Mouse (Mus musculus): ENCODE measurements around the gene Hs3st6.

The Hs3st6 gene

DNA sequence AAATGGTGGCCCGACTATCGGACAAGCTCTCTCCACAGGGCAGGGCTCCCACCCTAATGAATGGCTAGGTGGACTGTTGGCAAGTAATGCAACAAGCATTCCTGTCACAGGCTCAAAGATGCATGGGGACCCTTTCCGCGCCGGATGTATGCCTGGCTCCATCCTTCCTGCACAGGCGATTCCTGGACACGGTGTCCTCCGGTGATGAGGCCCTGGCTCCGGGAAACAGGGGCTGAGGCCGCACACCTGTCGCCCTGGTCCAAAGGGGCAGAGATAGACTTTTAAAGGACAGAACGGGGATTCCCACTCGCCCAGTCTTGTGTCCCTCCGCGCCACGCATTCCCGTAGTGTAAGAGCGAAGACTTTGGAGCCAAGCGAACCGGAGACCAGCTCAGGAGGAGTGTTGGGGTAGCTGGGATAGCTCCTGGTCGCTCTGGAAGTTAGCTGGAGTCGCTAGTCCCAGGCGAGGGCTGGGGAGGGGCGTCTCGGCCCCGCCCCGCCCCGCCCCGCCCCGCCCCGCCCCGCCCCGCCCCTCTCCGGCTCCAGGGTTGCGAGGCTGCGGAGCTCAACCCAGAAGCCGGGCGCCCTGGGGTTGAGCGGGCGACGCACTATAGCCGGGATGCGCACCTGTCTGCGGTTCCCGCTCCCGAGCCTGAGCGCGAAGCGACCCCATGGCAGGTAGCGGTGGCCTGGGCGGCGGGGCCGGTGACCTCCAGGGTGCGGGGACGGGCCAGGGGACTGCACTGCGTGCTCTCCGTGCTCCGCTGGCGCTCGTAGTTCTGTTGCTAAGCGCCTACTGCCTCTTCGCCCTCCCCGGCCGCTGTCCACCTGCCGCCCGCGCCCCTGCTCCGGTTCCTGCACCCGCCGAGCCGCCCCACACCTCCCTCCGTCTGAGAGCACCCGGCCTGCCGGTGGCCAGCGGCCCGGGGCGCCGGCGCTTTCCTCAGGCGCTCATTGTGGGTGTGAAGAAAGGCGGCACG is at the start of gene Hs3st6:
Hs3st6 (plus strand) TSS at position 574 of the 980 bp plus-strand sequence.
- Histone ChIP-seq H3K9me3 (ENCODE audit: low read length) (no peaks in the 10 kb centered on the region), H3K27me3 (ENCODE audit: insufficient read depth, low read length) (peaks cover 59% of the 10 kb centered on the region), H3K4me3 (replicated peaks; ENCODE audit: low read length) (peak within 1 kb of the TSS; percentile 85), H3K4me1 (replicated peaks; ENCODE audit: low read depth, low read length) (peaks cover 56% of the 10 kb centered on the region), H3K36me3 (ENCODE audit: insufficient read depth, low read length) (no peaks in the 10 kb centered on the region)
- no peak for TF ChIP-seq POU5F1 (IDR thresholded peaks at IDR 0.05; ENCODE audit: borderline replicate concordance, low read length)

DNA sequence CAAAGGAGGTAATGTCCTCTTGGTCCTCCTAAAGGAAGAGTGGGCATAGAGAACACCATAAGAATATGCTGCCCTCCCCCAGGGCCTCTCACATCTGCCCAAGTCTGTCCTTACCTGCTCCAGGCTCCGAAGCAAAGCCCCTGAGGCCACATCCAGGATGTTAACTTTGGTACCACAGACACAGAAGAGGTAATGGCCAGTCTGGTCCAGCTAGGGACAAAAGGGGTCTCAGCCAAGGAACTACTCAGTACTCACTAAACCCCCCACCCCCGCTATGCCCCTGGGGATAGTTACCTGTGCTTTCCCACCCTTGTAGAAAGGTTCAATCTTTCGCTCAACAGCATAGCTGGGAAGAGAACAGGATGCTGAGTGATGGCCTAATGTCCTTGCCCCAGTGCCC is 47.0 kb upstream of the Hs3st6 start:
- Histone ChIP-seq H3K4me1 (replicated peaks; ENCODE audit: low read depth, low read length) (peaks cover 34% of the 10 kb centered on the region), H3K27me3 (ENCODE audit: insufficient read depth, low read length) (no peaks in the 10 kb centered on the region), H3K9me3 (ENCODE audit: low read length) (no peaks in the 10 kb centered on the region), H3K36me3 (ENCODE audit: insufficient read depth, low read length) (peaks cover 52% of the 10 kb centered on the region), H3K4me3 (replicated peaks; ENCODE audit: low read length) (peak overlapping the region; percentile 98; the same call in 1 of the 2 replicates)
- TF ChIP-seq NANOG (IDR thresholded peaks at IDR 0.05; ENCODE audit: borderline replicate concordance, low read length) (no peak), CTCF (conservative IDR thresholded peaks at IDR 0.05; ENCODE audit: low read length) (no peak), POU5F1 (IDR thresholded peaks at IDR 0.05; ENCODE audit: borderline replicate concordance, low read length) (no peak)

DNA sequence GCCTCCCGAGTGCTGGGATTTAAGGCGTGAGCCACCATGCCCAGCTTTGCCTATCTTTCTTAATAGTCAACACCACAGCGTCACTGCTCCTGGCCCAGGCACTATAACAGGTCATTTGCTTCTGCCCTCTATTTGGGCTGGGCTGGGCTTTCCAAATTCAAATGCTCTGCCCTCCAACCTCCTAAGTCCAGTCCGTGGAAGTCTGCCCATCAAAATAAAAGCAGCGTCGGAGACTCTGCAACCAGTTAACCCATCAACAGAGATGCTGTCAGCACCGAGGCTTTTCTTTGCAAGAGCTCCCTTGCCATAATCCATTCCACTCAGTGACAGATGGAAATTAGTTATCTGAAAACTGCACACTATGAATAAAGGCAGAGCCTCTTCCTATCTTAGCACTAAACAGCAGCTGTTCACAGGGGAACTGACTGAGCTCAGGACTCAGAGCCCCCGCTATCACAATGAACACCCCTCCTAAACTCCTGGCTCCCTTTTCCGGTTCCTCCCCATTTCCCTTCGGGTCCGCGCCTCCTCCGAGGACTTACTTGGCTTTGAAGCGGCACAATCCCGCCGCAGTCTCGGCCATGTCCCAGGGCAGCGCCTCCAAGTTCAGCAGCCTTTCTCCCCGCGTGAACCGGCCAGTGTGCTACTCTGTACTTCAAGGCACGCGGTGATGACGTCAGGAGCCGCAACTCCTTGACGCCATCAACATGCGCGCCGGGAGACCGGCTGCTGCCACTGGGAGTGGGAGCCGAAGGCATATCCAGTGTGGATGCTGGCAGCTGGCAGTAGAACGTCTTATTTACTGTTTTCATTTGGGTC is 45.6 kb upstream of the Hs3st6 start, which contains the start of gene Tbl3:
Tbl3 (minus strand) TSS at position 679 of the 819 bp plus-strand sequence.
- Histone ChIP-seq H3K4me3 (replicated peaks; ENCODE audit: low read length) (peak within 1 kb of the TSS; percentile 98), H3K9me3 (ENCODE audit: low read length) (no peaks in the 10 kb centered on the region), H3K36me3 (ENCODE audit: insufficient read depth, low read length) (peaks cover 38% of the 10 kb centered on the region), H3K27me3 (ENCODE audit: insufficient read depth, low read length) (no peaks in the 10 kb centered on the region), H3K4me1 (replicated peaks; ENCODE audit: low read depth, low read length) (peaks cover 34% of the 10 kb centered on the region)
- TF ChIP-seq POU5F1 (IDR thresholded peaks at IDR 0.05; ENCODE audit: borderline replicate concordance, low read length) (no peak), CTCF (conservative IDR thresholded peaks at IDR 0.05; ENCODE audit: low read length) (no peak), NANOG (IDR thresholded peaks at IDR 0.05; ENCODE audit: borderline replicate concordance, low read length) (no peak)

GRCm38 (mm10) chr17:24707801-24708425 is 44.9 kb upstream of the Hs3st6 start:
- no peak for TF ChIP-seq CTCF (conservative IDR thresholded peaks at IDR 0.05; ENCODE audit: low read length)
- no peak for TF ChIP-seq NANOG (IDR thresholded peaks at IDR 0.05; ENCODE audit: borderline replicate concordance, low read length)
- no peak for TF ChIP-seq POU5F1 (IDR thresholded peaks at IDR 0.05; ENCODE audit: borderline replicate concordance, low read length)
- Histone ChIP-seq H3K36me3 (ENCODE audit: insufficient read depth, low read length) (peaks cover 31% of the 10 kb centered on the region), H3K9me3 (ENCODE audit: low read length) (no peaks in the 10 kb centered on the region), H3K27me3 (ENCODE audit: insufficient read depth, low read length) (no peaks in the 10 kb centered on the region), H3K4me3 (replicated peaks; ENCODE audit: low read length) (peak overlapping the region; percentile 98), H3K4me1 (replicated peaks; ENCODE audit: low read depth, low read length) (peaks cover 29% of the 10 kb centered on the region)

GRCm38 (mm10) chr17:24708646-24709045 is 44.1 kb upstream of the Hs3st6 start:
- Histone ChIP-seq H3K36me3 (ENCODE audit: insufficient read depth, low read length) (peaks cover 26% of the 10 kb centered on the region), H3K27me3 (ENCODE audit: insufficient read depth, low read length) (no peaks in the 10 kb centered on the region), H3K4me1 (replicated peaks; ENCODE audit: low read depth, low read length) (peaks cover 27% of the 10 kb centered on the region), H3K4me3 (replicated peaks; ENCODE audit: low read length) (no peak overlapping the region), H3K9me3 (ENCODE audit: low read length) (no peaks in the 10 kb centered on the region)
- TF ChIP-seq POU5F1 (IDR thresholded peaks at IDR 0.05; ENCODE audit: borderline replicate concordance, low read length) = no peak
- no peak for TF ChIP-seq NANOG (IDR thresholded peaks at IDR 0.05; ENCODE audit: borderline replicate concordance, low read length)
- TF ChIP-seq CTCF (conservative IDR thresholded peaks at IDR 0.05; ENCODE audit: low read length) = no peak

DNA sequence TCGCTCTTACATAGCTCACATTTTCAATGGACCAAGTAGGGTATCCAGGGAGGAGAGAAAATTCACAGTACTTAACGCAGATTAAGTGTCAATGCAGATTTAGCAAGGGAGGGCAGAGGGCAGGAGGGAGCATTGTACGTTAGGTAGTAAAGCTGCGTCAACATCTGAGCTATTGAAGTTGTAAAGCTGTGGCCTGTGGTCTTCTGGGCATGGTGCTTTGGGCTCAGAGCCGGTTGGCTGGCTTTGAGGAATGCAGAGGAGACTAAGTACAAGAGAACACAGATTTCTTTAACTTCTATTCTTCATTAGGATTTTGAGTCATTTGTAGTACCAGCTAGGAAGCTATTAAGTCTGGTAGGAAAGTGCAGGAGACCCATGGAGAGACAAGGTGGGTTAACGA is 37.2 kb upstream of the Hs3st6 start:
- H3K9me3 ChIP-seq (ENCODE audit: low read length) = no peaks in the 10 kb centered on the region
- H3K4me1 ChIP-seq (replicated peaks; ENCODE audit: low read depth, low read length) = peaks cover 29% of the 10 kb centered on the region

GRCm38 (mm10) chr17:24716166-24716682 is 36.6 kb upstream of the Hs3st6 start:
- H3K9me3 ChIP-seq (ENCODE audit: low read length) = no peaks in the 10 kb centered on the region
- peaks cover 48% of the 10 kb centered on the region for H3K36me3 ChIP-seq (ENCODE audit: insufficient read depth, low read length)
- no peaks in the 10 kb centered on the region for H3K27me3 ChIP-seq (ENCODE audit: insufficient read depth, low read length)
- no peak for TF ChIP-seq CTCF (conservative IDR thresholded peaks at IDR 0.05; ENCODE audit: low read length)
- no peak for TF ChIP-seq POU5F1 (IDR thresholded peaks at IDR 0.05; ENCODE audit: borderline replicate concordance, low read length)
- TF ChIP-seq NANOG (IDR thresholded peaks at IDR 0.05; ENCODE audit: borderline replicate concordance, low read length) = no peak
- H3K4me1 ChIP-seq (replicated peaks; ENCODE audit: low read depth, low read length) = peaks cover 29% of the 10 kb centered on the region
- no peak overlapping the region for H3K4me3 ChIP-seq (replicated peaks; ENCODE audit: low read length)

More for the DNA sequence above, 37.2 kb upstream of the Hs3st6 start:
- Histone ChIP-seq H3K36me3 (ENCODE audit: insufficient read depth, low read length) (peaks cover 42% of the 10 kb centered on the region), H3K4me3 (replicated peaks; ENCODE audit: low read length) (no peak overlapping the region), H3K27me3 (ENCODE audit: insufficient read depth, low read length) (no peaks in the 10 kb centered on the region)
- TF ChIP-seq CTCF (conservative IDR thresholded peaks at IDR 0.05; ENCODE audit: low read length) (no peak), NANOG (IDR thresholded peaks at IDR 0.05; ENCODE audit: borderline replicate concordance, low read length) (no peak), POU5F1 (IDR thresholded peaks at IDR 0.05; ENCODE audit: borderline replicate concordance, low read length) (no peak)

Data from E14TG2a.4 (cell line).